8 mouse cellular contexts compared by ENCODE assay signal in genomic region chr19:56255506-56255905, GRCm38 (mm10). TPM values are rescaled to one million over a fixed set of nuclear protein-coding genes. Genes with fewer than 3 reads are reported as not detected.
DNase-seq lines count a peak whose midpoint lies in the region; ATAC-seq and TF ChIP-seq lines count a peak whose summit lies in the region.

No protein-coding gene starts in this region.

- H3K36me3 ChIP-seq in forebrain, postnatal 0 days (ENCODE audit: insufficient read depth): no peaks in the 10 kb centered on the region
- no peaks in the 10 kb centered on the region for H3K36me3 ChIP-seq in forebrain, embryonic 10.5 days (replicated peaks)
- H3K36me3 ChIP-seq in liver, embryonic 14.5 days (replicated peaks; ENCODE audit: control insufficient read depth, insufficient read depth, low read depth): no peaks in the 10 kb centered on the region
- no peaks in the 10 kb centered on the region for H3K36me3 ChIP-seq in liver, embryonic 12.5 days

- TF ChIP-seq CTCF in forebrain, postnatal 0 days (IDR thresholded peaks at IDR 0.05; ENCODE audit: low read depth): peak; percentile 93
- peak; percentile 80 for TF ChIP-seq CTCF in liver, embryonic 14.5 days (IDR thresholded peaks at IDR 0.05; ENCODE audit: low read depth)

- no peak for ATAC-seq in forebrain, postnatal 0 days
- ATAC-seq in liver, embryonic 14.5 days (ENCODE audit: insufficient read depth): no peak
- no peak for ATAC-seq in liver, embryonic 12.5 days

- no peak overlapping the region for H3K4me2 ChIP-seq in forebrain, postnatal 0 days (ENCODE audit: low read depth)
- H3K4me2 ChIP-seq in liver, embryonic 14.5 days (ENCODE audit: low read depth): no peak overlapping the region
- H3K4me2 ChIP-seq in liver, embryonic 12.5 days: no peak overlapping the region

- peak; percentile 83 for DNase-seq in forebrain, postnatal 0 days
- no peak for DNase-seq in forebrain, embryonic 10.5 days (ENCODE audit: extremely low spot score, low spot score)
- no peak for DNase-seq in liver, embryonic 14.5 days (ENCODE audit: low read depth in 3 of 3, low spot score in 3 of 3)
- peak; percentile 58 for DNase-seq in R1 (ENCODE audit: low read depth, low spot score)
- peak; percentile 13 for DNase-seq in large intestine, adult 2 months (ENCODE audit: low read depth, low spot score)
- DNase-seq in spleen, adult 12 weeks (ENCODE audit: low spot score): no peak
- DNase-seq in spleen, postnatal 10 days (ENCODE audit: low spot score in 2 of 2): no peak

- WGBS in forebrain, postnatal 0 days: 16% methylated on average over 3 of the region's 3 CpGs
- 31% methylated on average over 3 of the region's 3 CpGs for WGBS in forebrain, embryonic 10.5 days
- WGBS in liver, embryonic 14.5 days (ENCODE audit: insufficient replicate concordance): 25% methylated on average over 3 of the region's 3 CpGs
- WGBS in liver, embryonic 12.5 days (ENCODE audit: insufficient replicate concordance): 37% methylated on average over 3 of the region's 3 CpGs
- 20% methylated on average over 3 of the region's 3 CpGs for WGBS in large intestine, adult 2 months

- no peak overlapping the region for H3K27ac ChIP-seq in forebrain, postnatal 0 days (ENCODE audit: low read depth, low read length)
- H3K27ac ChIP-seq in forebrain, embryonic 10.5 days: no peak overlapping the region
- no peak overlapping the region for H3K27ac ChIP-seq in liver, embryonic 14.5 days
- H3K27ac ChIP-seq in liver, embryonic 12.5 days: no peak overlapping the region

- no peaks in the 10 kb centered on the region for H3K27me3 ChIP-seq in forebrain, postnatal 0 days (ENCODE audit: insufficient read depth, low read length)
- peaks cover 24% of the 10 kb centered on the region for H3K27me3 ChIP-seq in forebrain, embryonic 10.5 days (ENCODE audit: poor library complexity, severe bottlenecking)
- no peaks in the 10 kb centered on the region for H3K27me3 ChIP-seq in liver, embryonic 14.5 days (ENCODE audit: control insufficient read depth, insufficient read depth, low read length)
- H3K27me3 ChIP-seq in liver, embryonic 12.5 days (replicated peaks): 0 out of 2 replicates have a peak, but pooled peaks cover 9% of the 10 kb centered on the region

- H3K4me1 ChIP-seq in forebrain, postnatal 0 days (ENCODE audit: insufficient read depth): no peaks in the 10 kb centered on the region
- H3K4me1 ChIP-seq in forebrain, embryonic 10.5 days: peaks cover 16% of the 10 kb centered on the region
- no peaks in the 10 kb centered on the region for H3K4me1 ChIP-seq in liver, embryonic 14.5 days (replicated peaks; ENCODE audit: control insufficient read depth in 2 of 2, insufficient read depth in 2 of 2, low read length in 1 of 2)
- no peaks in the 10 kb centered on the region for H3K4me1 ChIP-seq in liver, embryonic 12.5 days

- no peak for TF ChIP-seq EP300 in liver, embryonic 14.5 days (IDR thresholded peaks at IDR 0.05; ENCODE audit: low read depth)

- H3K9me3 ChIP-seq in forebrain, postnatal 0 days (ENCODE audit: low read length): no peaks in the 10 kb centered on the region
- H3K9me3 ChIP-seq in forebrain, embryonic 10.5 days: no peaks in the 10 kb centered on the region
- no peaks in the 10 kb centered on the region for H3K9me3 ChIP-seq in liver, embryonic 14.5 days (ENCODE audit: control insufficient read depth, low read length)
- no peaks in the 10 kb centered on the region for H3K9me3 ChIP-seq in liver, embryonic 12.5 days (replicated peaks)

- H3K9ac ChIP-seq in forebrain, postnatal 0 days: no peak overlapping the region
- no peak overlapping the region for H3K9ac ChIP-seq in liver, embryonic 14.5 days (replicated peaks)
- H3K9ac ChIP-seq in liver, embryonic 12.5 days: no peak overlapping the region

- no peak overlapping the region for H3K4me3 ChIP-seq in forebrain, postnatal 0 days (ENCODE audit: low read depth, low read length)
- H3K4me3 ChIP-seq in forebrain, embryonic 10.5 days: no peak overlapping the region
- H3K4me3 ChIP-seq in liver, embryonic 14.5 days (ENCODE audit: insufficient read depth in 1 of 2, low read depth in 2 of 2, low read length in 2 of 2): no peak overlapping the region
- H3K4me3 ChIP-seq in liver, embryonic 12.5 days: no peak overlapping the region

RNA-seq across cellular contexts. Expression of gene Habp2, which starts 31.4 kb away (rescaled TPM):
- total RNA-seq in forebrain, postnatal 0 days (2014; rRNA removed): not detected in 2 replicates
- 0.06 TPM in 1 of 2 replicates, not detected in the other for polyA plus RNA-seq in forebrain, postnatal 0 days (2015; fragmentation: Nextera tagmentation; extraction: Ambion mirVana)
- polyA plus RNA-seq in forebrain, embryonic 10.5 days (2016; fragmentation: Nextera tagmentation; extraction: Ambion mirVana): not detected in 2 replicates
- 38.0 and 39.8 TPM in 2 replicates for polyA plus RNA-seq in liver, embryonic 14.5 days (2012; rRNA removed)
- polyA plus RNA-seq in liver, embryonic 14.5 days (2014; fragmentation: Nextera tagmentation; extraction: Ambion mirVana): 42.4 and 45.0 TPM in 2 replicates
- polyA plus RNA-seq in liver, embryonic 12.5 days (2016; fragmentation: Nextera tagmentation; extraction: Ambion mirVana): 40.8 and 42.9 TPM in 2 replicates
- polyA plus RNA-seq in large intestine, adult 2 months (2012; rRNA removed): 23.9 and 28.2 TPM in 2 replicates

Comparison
In these comparisons a context has a peak if more than half of its experiments do, and no peak if none do; other contexts are left out.
1. DNase-seq: peak in forebrain, postnatal 0 days (single experiment), R1 (single experiment) and large intestine, adult 2 months (single experiment); none in forebrain, embryonic 10.5 days (single experiment), liver, embryonic 14.5 days (0 of 3), spleen, adult 12 weeks (single experiment) and spleen, postnatal 10 days (0 of 2).
2. RNA of gene Habp2, which starts 31.4 kb away (polyA plus RNA-seq): 40.8 to 42.9 TPM in liver, embryonic 12.5 days, 38.0 to 45.0 TPM in liver, embryonic 14.5 days and 23.9 to 28.2 TPM in large intestine, adult 2 months; not detected in forebrain, embryonic 10.5 days and 0.06 TPM in forebrain, postnatal 0 days; every median in the first group is over 10 times any median in the second.